Comparison of ENCODE assay signal across 8 mouse cellular contexts in genomic region chr2:29251095-29252058, GRCm38 (mm10). TPM values are rescaled to one million over a fixed set of nuclear protein-coding genes. Genes with fewer than 3 reads are reported as not detected.
DNase-seq lines count a peak whose midpoint lies in the region; ATAC-seq and TF ChIP-seq lines count a peak whose summit lies in the region.

No protein-coding gene starts in this region.

- TF ChIP-seq CTCF in layer of hippocampus, adult 2 months (conservative IDR thresholded peaks at IDR 0.05), result no peak

- H3K4me3 ChIP-seq in layer of hippocampus, adult 2 months, result peak overlapping the region; percentile 93
- H3K4me3 ChIP-seq in forebrain, embryonic 13.5 days, result peak overlapping the region; percentile 68
- H3K4me3 ChIP-seq in limb, embryonic 10.5 days, result peak overlapping the region; percentile 66
- H3K4me3 ChIP-seq in midbrain, embryonic 13.5 days (replicated peaks), result peak overlapping the region; percentile 65

- no peak for DNase-seq in layer of hippocampus, adult 2 months (ENCODE audit: low spot score in 2 of 2)
- DNase-seq in layer of hippocampus, adult 9-10 months (ENCODE audit: low spot score), result no peak
- peak; percentile 36 for DNase-seq in Muller cell, postnatal 12 days (ENCODE audit: inconsistent ontology term)
- DNase-seq in limb, embryonic 10.5 days (ENCODE audit: low spot score), result peak; percentile 54
- no peak for DNase-seq in urinary bladder, postnatal 25 days (ENCODE audit: low spot score)
- no peak for DNase-seq in ovary, postnatal 14 days (ENCODE audit: low spot score)

- peaks cover 79% of the 10 kb centered on the region for H3K4me1 ChIP-seq in forebrain, embryonic 13.5 days
- H3K4me1 ChIP-seq in limb, embryonic 10.5 days, result peaks cover 80% of the 10 kb centered on the region
- peaks cover 92% of the 10 kb centered on the region for H3K4me1 ChIP-seq in midbrain, embryonic 13.5 days (replicated peaks)

- 0 out of 2 replicates have a peak, but pooled peaks have one; percentile 46 for ATAC-seq in forebrain, embryonic 13.5 days
- peak; percentile 34; the same call in 1 of the 2 replicates for ATAC-seq in midbrain, embryonic 13.5 days

- H3K4me2 ChIP-seq in forebrain, embryonic 13.5 days, result peak overlapping the region; percentile 97
- peak overlapping the region; percentile 99 for H3K4me2 ChIP-seq in midbrain, embryonic 13.5 days (replicated peaks)

- peaks cover 78% of the 10 kb centered on the region for H3K27me3 ChIP-seq in forebrain, embryonic 13.5 days
- H3K27me3 ChIP-seq in limb, embryonic 10.5 days (ENCODE audit: low read depth, poor library complexity, severe bottlenecking), result peaks cover 100% of the 10 kb centered on the region
- H3K27me3 ChIP-seq in midbrain, embryonic 13.5 days, result peaks cover 69% of the 10 kb centered on the region

- peak overlapping the region; percentile 80 for H3K9ac ChIP-seq in forebrain, embryonic 13.5 days
- H3K9ac ChIP-seq in midbrain, embryonic 13.5 days (replicated peaks), result peak overlapping the region; percentile 77

- no peaks in the 10 kb centered on the region for H3K36me3 ChIP-seq in forebrain, embryonic 13.5 days (ENCODE audit: poor library complexity, severe bottlenecking)
- no peaks in the 10 kb centered on the region for H3K36me3 ChIP-seq in limb, embryonic 10.5 days
- H3K36me3 ChIP-seq in midbrain, embryonic 13.5 days, result no peaks in the 10 kb centered on the region

- WGBS in forebrain, embryonic 13.5 days, result under 1% methylated on average over 61 of the region's 61 CpGs
- WGBS in limb, embryonic 10.5 days, result under 1% methylated on average over 61 of the region's 61 CpGs
- under 1% methylated on average over 61 of the region's 61 CpGs for WGBS in midbrain, embryonic 13.5 days

- H3K9me3 ChIP-seq in forebrain, embryonic 13.5 days (replicated peaks), result no peaks in the 10 kb centered on the region
- H3K9me3 ChIP-seq in limb, embryonic 10.5 days (replicated peaks), result no peaks in the 10 kb centered on the region
- H3K9me3 ChIP-seq in midbrain, embryonic 13.5 days, result no peaks in the 10 kb centered on the region

- H3K27ac ChIP-seq in layer of hippocampus, adult 2 months, result peak overlapping the region; percentile 96
- H3K27ac ChIP-seq in forebrain, embryonic 13.5 days, result peak overlapping the region; percentile 89
- H3K27ac ChIP-seq in limb, embryonic 10.5 days, result 0 out of 2 replicates have a peak overlapping the region, but pooled peaks have one; percentile 37
- H3K27ac ChIP-seq in midbrain, embryonic 13.5 days, result peak overlapping the region; percentile 84

RNA-seq across cellular contexts. Expression of gene Ntng2, which starts 1.4 kb away (rescaled TPM):
- 100 to 1,000 TPM; 111 TPM for total RNA-seq in layer of hippocampus, adult 2 months (2021)
- 6.2 and 8.4 TPM in 2 replicates for polyA plus RNA-seq in forebrain, embryonic 13.5 days (2015; fragmentation: Nextera tagmentation; extraction: Ambion mirVana)
- polyA plus RNA-seq in limb, embryonic 10.5 days (2016; fragmentation: Nextera tagmentation; extraction: Ambion mirVana), result 0.16 and 0.50 TPM in 2 replicates
- polyA plus RNA-seq in midbrain, embryonic 13.5 days (2015; fragmentation: Nextera tagmentation; extraction: Ambion mirVana), result 11.8 and 15.6 TPM in 2 replicates

Comparison
In these comparisons a context has a peak if more than half of its experiments do, and no peak if none do; other contexts are left out.
1. DNase-seq: peak in Muller cell, postnatal 12 days (single experiment) and limb, embryonic 10.5 days (single experiment); none in layer of hippocampus, adult 2 months (0 of 2), layer of hippocampus, adult 9-10 months (single experiment), urinary bladder, postnatal 25 days (single experiment) and ovary, postnatal 14 days (single experiment).
2. H3K27ac ChIP-seq: peak in every context shown above with its lines; median percentile 96 in layer of hippocampus, adult 2 months; 89 in forebrain, embryonic 13.5 days; 84 in midbrain, embryonic 13.5 days; 37 in limb, embryonic 10.5 days.
3. Peak in every context shown above with its lines, with median percentiles within 50 percentile points of each other: H3K4me3 ChIP-seq.